Mouse (Mus musculus) cerebellum, postnatal 25 days (tissue): ENCODE measurements around the gene Rhof.
"Not testable (repeated sequence)": the region's sequence is repeated elsewhere in the genome, so short reads cannot be mapped to it uniquely, and the experiment has no call there.

Experiments used
- DNase-seq, 2 experiments: peaks; one replicate each; pipeline ENCODE4 v3.0.0; 2021; ENCODE audit warnings: mixed read lengths in 2 of 2

The Rhof gene

DNA sequence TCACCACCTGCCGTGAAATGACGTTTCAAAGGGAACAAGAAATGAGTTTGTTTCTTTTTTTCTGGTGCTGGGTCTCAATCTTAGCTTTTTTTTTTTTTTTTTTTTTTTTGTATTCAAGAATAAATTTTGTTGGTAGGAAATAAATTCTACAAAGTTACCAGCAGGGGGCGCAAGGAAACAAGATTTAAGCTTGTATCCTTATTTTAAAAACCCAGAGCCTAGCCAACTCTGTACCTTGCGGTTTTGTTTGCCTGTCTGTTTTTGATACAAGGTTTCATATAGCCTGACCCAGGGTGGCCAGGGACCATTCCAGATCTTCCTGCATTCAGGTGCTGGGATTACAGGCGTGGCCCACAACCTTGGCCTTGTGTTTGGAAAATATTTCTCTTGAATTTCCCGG, 68.3 kb downstream of the Rhof start:
- DNase-seq, result peak; percentile 61 to 82

DNA sequence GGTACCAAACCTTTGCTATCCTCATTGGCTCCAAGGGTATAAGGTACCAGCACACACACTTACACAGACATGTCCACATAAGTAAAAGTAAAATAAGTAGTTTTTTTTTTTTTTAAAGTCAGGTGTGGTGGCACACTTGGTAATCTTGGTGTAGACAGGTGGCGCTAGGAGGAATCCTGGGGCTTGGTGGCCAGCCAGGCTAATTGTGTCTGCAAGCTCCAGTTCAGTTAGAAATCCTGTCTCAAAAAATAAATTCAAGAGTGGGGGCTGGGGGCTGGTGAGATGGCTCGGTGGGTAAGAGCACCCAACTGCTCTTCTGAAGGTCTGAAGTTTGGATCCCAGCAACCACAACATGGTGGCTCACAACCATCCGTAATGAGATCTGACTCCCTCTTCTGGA, 69.4 kb downstream of the Rhof start:
- peak in 1 of 2 experiments; percentile 68 for DNase-seq

DNA sequence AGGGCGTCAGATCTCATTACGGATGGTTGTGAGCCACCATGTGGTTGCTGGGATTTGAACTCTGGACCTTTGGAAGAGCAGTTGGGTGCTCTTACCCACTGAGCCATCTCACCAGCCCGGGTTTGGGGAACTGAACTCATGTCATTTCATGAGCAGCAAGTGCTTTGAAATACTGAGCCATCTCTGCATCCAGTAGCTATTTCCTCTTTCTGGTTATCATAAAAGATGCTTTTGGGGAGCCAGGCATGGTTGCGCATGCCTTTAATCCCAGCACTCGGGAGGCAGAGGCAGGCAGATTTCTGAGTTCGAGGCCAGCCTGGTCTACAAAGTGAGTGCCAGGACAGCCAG, 71.1 kb downstream of the Rhof start:
- not testable (repeated sequence) for DNase-seq

DNA sequence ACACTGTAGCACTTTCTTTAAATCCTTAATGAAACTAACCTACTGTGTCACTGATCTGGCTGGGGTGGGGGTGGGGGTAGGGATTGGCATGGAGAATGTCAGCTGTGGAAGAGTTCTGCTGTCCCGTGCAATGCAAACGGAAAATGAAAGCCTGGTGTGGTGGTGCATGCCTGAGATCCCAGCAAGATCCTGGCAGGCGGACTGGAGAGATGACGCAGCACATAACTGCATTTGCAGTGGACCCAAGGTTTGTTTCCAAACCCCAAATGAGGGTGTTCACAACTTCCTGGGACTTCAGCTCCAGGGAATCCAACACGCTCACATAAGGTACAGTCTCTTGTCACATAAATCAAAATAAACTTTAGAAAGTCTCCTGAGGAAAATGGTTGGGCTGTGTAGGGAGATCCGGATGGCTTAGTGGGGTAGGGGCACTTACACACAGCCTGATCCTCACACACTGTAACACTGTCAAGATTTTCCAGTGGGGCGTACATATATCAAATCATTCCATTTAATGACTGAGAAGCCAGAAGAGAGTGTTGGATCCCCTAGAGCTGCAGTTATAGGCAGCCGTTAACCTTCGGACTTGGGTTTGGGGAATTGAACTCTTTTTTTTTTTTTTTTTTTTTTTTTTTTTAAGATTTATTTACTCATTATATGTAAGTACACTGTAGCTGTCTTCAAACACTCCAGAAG, 71.6 kb downstream of the Rhof start:
- DNase-seq, result no peak

DNA sequence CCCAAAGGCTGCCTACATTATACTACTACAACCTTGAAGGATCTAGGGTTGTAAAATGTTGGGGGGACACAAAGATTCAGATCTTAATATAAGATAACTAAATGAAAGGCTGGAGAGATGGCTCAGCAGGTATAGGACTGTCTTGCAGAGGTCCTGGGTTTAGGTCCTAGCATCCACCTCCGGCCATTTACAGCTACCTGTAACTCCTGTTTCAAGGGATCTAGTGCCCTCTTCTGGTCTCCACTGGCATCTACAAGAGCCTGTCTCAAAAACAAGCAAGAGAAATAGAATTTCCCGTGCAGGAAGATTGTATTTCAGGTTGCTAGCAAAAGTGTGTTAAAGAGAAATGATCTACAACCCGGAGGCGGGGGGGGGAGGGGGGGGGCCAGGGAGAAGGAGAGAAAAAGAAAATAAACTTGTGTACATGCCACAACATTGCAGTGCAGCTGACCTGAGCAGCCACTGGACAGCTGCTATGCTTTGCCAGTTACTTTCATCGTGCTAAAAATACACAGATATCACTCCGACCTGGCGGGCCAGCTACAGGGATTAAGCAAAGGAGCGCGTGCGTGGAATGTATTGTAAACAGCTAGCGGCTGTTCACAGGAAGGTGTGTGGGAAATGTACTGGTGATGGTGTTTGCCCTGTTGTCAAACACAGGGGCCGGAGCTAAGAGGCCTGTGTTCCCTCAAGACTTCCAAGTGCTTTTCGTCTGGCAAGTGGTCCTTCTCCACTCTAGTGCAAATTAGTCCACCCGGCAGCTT, 72.6 kb downstream of the Rhof start:
- peak; percentile 43 to 70 for DNase-seq

DNA sequence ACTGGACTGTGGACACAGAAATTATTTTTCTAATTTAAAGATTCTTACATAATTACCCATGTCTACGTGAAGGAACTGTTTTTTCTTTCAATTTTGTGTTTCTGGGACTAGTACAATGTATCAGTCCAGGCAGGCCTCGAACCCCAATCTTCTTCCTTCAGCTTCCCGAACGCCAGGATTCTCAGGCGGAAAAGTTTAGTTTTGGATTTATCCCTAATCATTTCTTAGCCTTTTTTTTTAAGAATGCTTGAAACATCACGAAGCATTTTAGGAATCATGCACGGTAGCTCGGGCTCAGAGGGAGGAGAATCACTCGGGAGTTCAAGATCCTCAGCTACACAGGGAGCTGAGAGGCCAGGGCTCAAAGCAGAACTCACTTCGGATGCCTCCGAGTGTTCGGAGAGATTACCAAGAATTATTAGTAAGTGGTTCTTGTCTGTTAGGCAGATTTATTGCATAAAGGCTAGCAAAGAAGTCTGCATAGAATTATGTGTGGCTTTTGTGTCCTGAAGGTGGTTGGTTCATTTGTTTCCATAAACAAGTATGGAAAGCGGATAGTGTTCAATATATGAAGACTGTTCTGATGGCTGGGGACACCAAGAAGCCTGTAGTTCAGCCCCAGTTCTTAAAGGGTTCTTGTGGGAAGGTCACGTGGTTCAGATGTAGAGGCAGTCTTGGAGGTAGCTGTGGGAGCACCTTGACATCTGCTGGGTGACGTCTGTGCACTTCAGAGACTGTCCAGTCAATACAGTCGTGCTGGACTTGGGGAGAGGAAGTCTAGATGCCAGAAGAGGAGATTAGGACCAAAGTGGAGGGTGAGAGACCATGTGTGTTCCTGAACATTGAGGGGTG, 74.0 kb downstream of the Rhof start:
- no peak for DNase-seq

GRCm38 (mm10) chr5:123057366-123058250, 74.9 kb downstream of the Rhof start:
- peak; percentile 97 to 99 for DNase-seq
